Mouse (Mus musculus) embryonic facial prominence, embryonic 11.5 days (tissue): ENCODE measurements around the gene Bst2. TPM values are rescaled to one million over a fixed set of nuclear protein-coding genes. Genes with fewer than 3 reads are reported as not detected.

Source experiments
- ATAC-seq: fragments of 200-750 bp; cut with Nextera tagmentation; replicated peaks from 2 replicates; pipeline ENCODE4 v1.8.0; 2017; ENCODE audit warnings: low read depth; ENCODE audit not compliant: insufficient number of reproducible peaks, low FRiP score, low TSS enrichment
- DNase-seq: peaks from one replicate; pipeline ENCODE4 v3.0.0-alpha.2; 2015; ENCODE audit warnings: low spot score
- H3K27ac ChIP-seq: fragments of 300-500 bp; sonication (generic); replicated peaks from 2 replicates; pipeline ENCODE4 v1.5.1; 2014; ENCODE audit warnings: mild to moderate bottlenecking, low read depth, low read length, control low read depth
- H3K27me3 ChIP-seq: fragments of 300-500 bp; sonication (generic); 2 replicates; pipeline ENCODE4 v1.6.1; 2014; ENCODE audit warnings: mild to moderate bottlenecking, low read length, moderate library complexity, mixed read lengths; ENCODE audit not compliant: control insufficient read depth, insufficient read depth
- H3K36me3 ChIP-seq: fragments of 300-500 bp; sonication (generic); replicated peaks from 2 replicates; pipeline ENCODE4 v1.6.1; 2014; ENCODE audit warnings: low read depth, mild to moderate bottlenecking, low read length, moderate library complexity, mixed read lengths; ENCODE audit not compliant: control insufficient read depth, insufficient read depth
- H3K4me1 ChIP-seq: fragments of 300-500 bp; sonication (generic); 2 replicates; pipeline ENCODE4 v1.6.1; 2014; ENCODE audit warnings: low read length, mixed read lengths; ENCODE audit not compliant: control insufficient read depth, insufficient read depth
- H3K4me2 ChIP-seq: fragments of 300-500 bp; sonication (generic); 2 replicates; pipeline ENCODE4 v1.6.1; 2014; ENCODE audit warnings: low read depth, mild to moderate bottlenecking, control low read depth, low read length, moderate library complexity
- H3K4me3 ChIP-seq: fragments of 300-500 bp; sonication (generic); 2 replicates; pipeline ENCODE4 v1.5.1; 2014; ENCODE audit warnings: low read depth, low read length, control low read depth
- H3K9ac ChIP-seq: fragments of 300-500 bp; sonication (generic); replicated peaks from 2 replicates; pipeline ENCODE4 v1.6.1; 2014; ENCODE audit warnings: mild to moderate bottlenecking, control low read depth, low read length
- H3K9me3 ChIP-seq: fragments of 300-500 bp; sonication (generic); replicated peaks from 2 replicates; pipeline ENCODE4 v1.6.1; 2016; ENCODE audit warnings: mild to moderate bottlenecking, low read length, inconsistent platforms, mixed read lengths; ENCODE audit not compliant: control insufficient read depth
- WGBS: fragments of 180-500 bp; shearing (Covaris S2); extraction: QIAGEN DNeasy Blood & Tissue Kit; methylation state at CpG from one replicate; pipeline ENCODE4 v1.1.7; 2014; 5-methylcytosine and 5-hydroxymethylcytosine counted together
- polyA plus RNA-seq: library from polyadenylated mRNA; unstranded; fragments of >200 nt; fragmentation: Nextera tagmentation; extraction: Ambion mirVana; gene quantifications from 2 replicates; pipeline ENCODE4 v1.2.1, GENCODE M21; 2014

Bst2 gene
- polyA plus RNA-seq, 1 experiment from 2014 or later = 4.3 TPM

DNA sequence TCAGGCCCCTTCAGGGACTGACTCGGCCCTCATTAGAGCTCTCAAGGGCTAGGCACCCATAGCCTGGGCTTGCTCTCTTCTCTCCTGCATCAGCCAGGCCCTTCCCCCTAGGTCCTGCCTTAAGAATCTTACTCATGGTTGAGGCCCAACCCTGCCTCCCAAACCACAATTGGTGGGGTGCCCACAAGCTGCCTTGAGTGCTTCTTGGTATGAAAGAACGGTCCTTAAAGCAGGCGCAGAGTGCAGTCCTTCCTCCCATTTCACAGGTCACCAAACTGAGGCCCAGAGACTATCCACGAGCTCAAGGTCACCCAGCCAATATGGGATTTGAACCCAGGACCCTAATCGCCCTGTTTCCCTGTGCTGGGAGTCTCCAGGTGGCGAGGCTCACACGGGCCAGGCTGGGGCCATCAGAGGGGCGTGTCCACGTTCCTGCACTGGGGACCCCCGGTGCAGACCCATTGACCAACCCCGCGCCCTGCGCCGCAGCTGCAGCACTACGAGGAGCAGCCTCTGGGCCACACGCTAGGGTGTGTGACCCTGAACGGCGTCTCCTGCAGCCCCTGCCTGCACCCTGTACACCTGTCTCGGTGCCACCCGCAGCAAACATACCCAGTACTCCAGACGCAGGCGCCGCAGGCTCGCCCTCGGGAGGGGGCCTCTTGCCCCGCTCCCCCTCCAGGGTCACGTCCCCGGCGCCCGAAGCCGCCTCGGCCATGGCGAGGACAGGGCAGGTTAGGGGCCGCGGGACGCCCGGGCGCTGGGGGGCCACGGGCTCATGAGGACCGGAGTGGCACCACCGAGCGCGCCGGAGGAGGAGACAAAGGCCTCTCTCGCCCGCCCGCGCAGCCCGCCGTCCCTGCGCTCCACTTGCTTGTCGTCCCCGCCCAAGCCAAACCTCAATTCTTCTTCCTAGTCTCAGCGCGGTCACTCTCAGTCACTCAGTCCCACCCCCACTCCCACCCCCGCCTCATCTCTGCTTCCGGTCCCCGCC, 51.8 kb downstream of the Bst2 start, which contains the start of gene Ano8:
Gene Ano8 (minus strand): TSS at position 822 of the 994 bp plus-strand sequence.
- H3K36me3 ChIP-seq = peaks cover 10% of the 10 kb centered on the region
- H3K9ac ChIP-seq = peak within 1 kb of the TSS; percentile 97
- H3K27me3 ChIP-seq = no peaks in the 10 kb centered on the region
- H3K9me3 ChIP-seq = no peaks in the 10 kb centered on the region
- DNase-seq (peak; percentile 93), ATAC-seq (peak; percentile 45)
- peak within 1 kb of the TSS; percentile 53 for H3K4me2 ChIP-seq
- WGBS = 5% methylated on average over 57 of the region's 58 CpGs
- H3K27ac ChIP-seq = peak within 1 kb of the TSS; percentile 72
- H3K4me3 ChIP-seq = peak within 1 kb of the TSS; percentile 88
- peaks cover 2% of the 10 kb centered on the region; the same call in 1 of the 2 replicates for H3K4me1 ChIP-seq

DNA sequence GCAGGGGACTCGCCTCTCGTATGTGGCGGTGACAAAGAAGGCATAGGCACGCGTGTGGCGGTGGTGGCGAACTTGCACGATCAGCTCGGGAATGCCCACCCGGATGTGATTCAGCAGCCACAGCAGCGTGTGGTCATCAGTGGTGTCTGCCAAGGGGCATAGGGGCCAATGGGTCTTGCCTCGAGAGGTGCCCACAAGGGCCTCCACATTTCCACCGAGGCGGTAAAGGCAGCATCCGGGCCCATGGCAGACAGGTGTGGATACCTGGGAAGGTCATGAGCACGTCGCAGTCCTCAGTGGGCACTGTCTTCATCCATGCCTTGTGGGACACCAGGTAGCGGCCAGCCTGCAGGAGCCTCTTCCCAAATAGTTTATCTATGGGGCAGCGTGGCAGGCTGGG, 52.5 kb downstream of the Bst2 start:
- WGBS = 94% methylated on average over 19 of the region's 19 CpGs
- no peak overlapping the region; the same call in 1 of the 2 replicates for H3K9ac ChIP-seq
- H3K27me3 ChIP-seq = no peaks in the 10 kb centered on the region
- H3K9me3 ChIP-seq = no peaks in the 10 kb centered on the region
- H3K36me3 ChIP-seq = peaks cover 7% of the 10 kb centered on the region; the same call in 1 of the 2 replicates
- H3K27ac ChIP-seq = no peak overlapping the region
- peaks cover 2% of the 10 kb centered on the region; the same call in 1 of the 2 replicates for H3K4me1 ChIP-seq
- DNase-seq (no peak), ATAC-seq (no peak)
- peak overlapping the region; percentile 53 for H3K4me2 ChIP-seq
- peak overlapping the region; percentile 88 for H3K4me3 ChIP-seq

Other genes with a start within 250 kb of the Bst2 start
- 78.0 and 81.0 TPM in 2 replicates for gene Use1, start 170.6 kb downstream of the Bst2 start, polyA plus RNA-seq
- 2.1 and 2.2 TPM in 2 replicates for gene Ocel1, start 166.2 kb downstream of the Bst2 start, polyA plus RNA-seq
- 53.7 and 62.5 TPM in 2 replicates for gene Nr2f6, start 155.5 kb downstream of the Bst2 start, polyA plus RNA-seq
- gene Ushbp1, start 141.7 kb downstream of the Bst2 start, polyA plus RNA-seq = 2.9 and 4.3 TPM in 2 replicates
- 93.6 and 111 TPM in 2 replicates for gene Babam1, start 140.6 kb downstream of the Bst2 start, polyA plus RNA-seq
- gene Ankle1, start 131.4 kb downstream of the Bst2 start, polyA plus RNA-seq = 9.0 and 13.0 TPM in 2 replicates
- 30.1 and 37.4 TPM in 2 replicates for gene Abhd8, start 73.8 kb downstream of the Bst2 start, polyA plus RNA-seq
- 180 and 185 TPM in 2 replicates for gene Mrpl34, start 72.5 kb downstream of the Bst2 start, polyA plus RNA-seq
- gene Dda1, start 68.3 kb downstream of the Bst2 start, polyA plus RNA-seq = 105 and 115 TPM in 2 replicates
- gene Ano8, start 51.5 kb downstream of the Bst2 start, polyA plus RNA-seq = 3.1 and 3.2 TPM in 2 replicates
- 4.8 and 5.4 TPM in 2 replicates for gene Gtpbp3, start 49.4 kb downstream of the Bst2 start, polyA plus RNA-seq
- 48.8 and 50.3 TPM in 2 replicates for gene Plvap, start 25.7 kb downstream of the Bst2 start, polyA plus RNA-seq
- gene Ccdc194, start 11.7 kb downstream of the Bst2 start, polyA plus RNA-seq = 0.15 and 0.31 TPM in 2 replicates
- 53.4 and 62.2 TPM in 2 replicates for gene Mvb12a, start 5.5 kb upstream of the Bst2 start, polyA plus RNA-seq
- 0.13 and 0.31 TPM in 2 replicates for gene Tmem221, start 21.4 kb upstream of the Bst2 start, polyA plus RNA-seq
- 0.17 TPM in 1 of 2 replicates, not detected in the other for gene Nxnl1, start 29.1 kb upstream of the Bst2 start, polyA plus RNA-seq
- 11.2 and 14.4 TPM in 2 replicates for gene Slc27a1, start 31.4 kb upstream of the Bst2 start, polyA plus RNA-seq
- 231 and 237 TPM in 2 replicates for gene Pgls, start 54.7 kb upstream of the Bst2 start, polyA plus RNA-seq
- 2.6 and 2.7 TPM in 2 replicates for gene Fam129c, start 60.2 kb upstream of the Bst2 start, polyA plus RNA-seq
- gene Colgalt1, start 73.5 kb upstream of the Bst2 start, polyA plus RNA-seq = 45.2 and 48.2 TPM in 2 replicates
- gene Unc13a, start 134.3 kb upstream of the Bst2 start, polyA plus RNA-seq = 1.2 and 1.7 TPM in 2 replicates
- 1.2 and 1.9 TPM in 2 replicates for gene Jak3, start 138.8 kb upstream of the Bst2 start, polyA plus RNA-seq
- 0.42 TPM in 1 of 2 replicates, not detected in the other for gene Insl3, start 151.8 kb upstream of the Bst2 start, polyA plus RNA-seq
- 0.47 and 0.58 TPM in 2 replicates for gene B3gnt3, start 164.3 kb upstream of the Bst2 start, polyA plus RNA-seq
- 3.8 and 5.0 TPM in 2 replicates for gene Fcho1, start 188.3 kb upstream of the Bst2 start, polyA plus RNA-seq